Mouse (Mus musculus) gastrocnemius, postnatal 14 days (tissue): ENCODE results near the gene Gkap1. TPM values are rescaled to one million over a fixed set of nuclear protein-coding genes. Genes with fewer than 3 reads are reported as not detected.

ENCODE experiments used
- DNase-seq: peaks from one replicate; pipeline ENCODE4 v3.0.0; 2021; ENCODE audit warnings: mixed read lengths
- intact Hi-C: fragments of 180-260 bp; cut with DNase I; formaldehyde crosslinking; loops from one replicate; pipeline ENCODE4 v1.15.1; 2025; ENCODE audit warnings: low total_unique reads
- long read RNA-seq, 2 experiments: library from polyadenylated mRNA; stranded (forward); transcript quantifications; one replicate each; pipeline ENCODE4 v2.0.0; 2021
- total RNA-seq, 2 experiments: library from RNA; stranded (reverse); gene quantifications; 2 replicates each; pipeline ENCODE4 v1.2.3; 2021

The Gkap1 gene
- total RNA-seq: 10 to 100 TPM; 15.8 to 17.4 TPM
- long read RNA-seq, experiment 1, transcript Gkap1-201 (12 exons, 1,523 nt): major isoform, 8 of 10 reads
- long read RNA-seq, experiment 1, partial matches to known transcripts: 1 of 10 reads
- long read RNA-seq, experiment 1, other reads (novel, unspliced or antisense): 1 of 10 reads
- long read RNA-seq, experiment 2, transcript Gkap1-201 (12 exons, 1,523 nt): major isoform, 15 of 19 reads
- long read RNA-seq, experiment 2, partial matches to known transcripts: 0 of 19 reads
- long read RNA-seq, experiment 2, other reads (novel, unspliced or antisense): 3 of 19 reads

GRCm38 (mm10) chr13:58275599-58275998 is at the start of gene Gkap1:
Gene Gkap1 (minus strand): TSS chr13:58275699.
- intact Hi-C loops: no loop called here
- no peak for DNase-seq

DNA sequence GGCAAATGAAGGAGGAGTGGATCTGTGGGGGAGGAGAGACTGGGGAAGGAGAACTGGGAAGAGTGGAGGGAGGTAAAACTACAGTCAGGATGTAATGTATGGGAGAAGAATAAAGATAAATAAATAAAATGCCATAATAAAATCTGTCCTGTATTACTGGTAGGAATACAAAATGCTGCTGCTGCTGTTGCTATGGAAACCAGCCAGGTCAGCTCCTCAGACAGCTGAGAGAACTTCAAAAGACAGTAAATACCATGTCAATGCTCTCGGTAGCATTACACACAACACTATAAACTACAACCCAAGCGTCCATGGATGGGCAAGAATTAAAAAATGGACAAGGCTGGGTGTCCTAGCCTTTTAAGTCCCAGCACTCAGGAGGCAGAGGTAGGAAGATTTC is 42.3 kb upstream of the Gkap1 start:
- intact Hi-C loops: no loop called here
- no peak for DNase-seq

DNA sequence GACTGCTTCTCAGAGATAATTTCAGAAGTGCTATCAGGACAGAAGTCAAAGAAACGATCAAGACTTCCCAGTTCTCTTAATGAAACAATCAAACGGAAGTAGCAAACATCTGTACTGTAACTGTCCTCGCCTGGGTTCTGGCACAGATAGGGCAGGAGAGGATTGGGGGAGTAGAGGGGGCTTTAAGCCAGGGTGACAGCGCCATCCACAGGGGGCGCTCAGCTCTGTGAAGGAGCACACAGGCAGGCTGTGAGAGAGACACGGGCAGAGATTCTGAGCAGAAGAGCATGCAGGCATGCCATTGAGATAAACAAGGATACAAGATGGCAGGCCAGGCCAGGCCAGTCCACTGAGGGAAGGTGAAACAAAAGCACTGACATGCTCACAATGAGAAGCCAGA is 39.5 kb upstream of the Gkap1 start:
- DNase-seq: no peak
- intact Hi-C loops: no loop called here

DNA sequence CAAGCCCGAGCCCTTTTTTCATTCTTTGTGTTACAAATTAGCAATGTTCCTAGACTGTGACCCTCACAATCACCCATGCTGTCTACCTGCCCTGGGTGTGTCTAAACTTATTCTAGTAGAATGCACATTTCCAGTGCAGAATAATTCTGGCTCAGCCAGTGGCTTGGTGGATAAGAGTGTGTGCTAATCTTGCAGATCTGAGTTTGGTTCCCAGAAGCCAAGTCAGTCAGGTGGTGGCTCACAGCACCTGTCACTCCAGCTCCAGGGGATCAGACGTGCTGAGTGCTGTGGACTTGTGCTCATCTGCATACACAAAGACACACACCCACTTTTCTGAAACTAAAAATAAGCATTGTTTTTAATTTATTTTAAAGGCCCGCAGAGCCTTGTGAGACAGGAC is 38.3 kb upstream of the Gkap1 start:
- intact Hi-C loops: no loop called here
- DNase-seq: no peak

- intact Hi-C loops: no loop called here
- no peak for DNase-seq
Observed at GRCm38 (mm10) chr13:58311351-58311750, 35.9 kb upstream of the Gkap1 start.

DNA sequence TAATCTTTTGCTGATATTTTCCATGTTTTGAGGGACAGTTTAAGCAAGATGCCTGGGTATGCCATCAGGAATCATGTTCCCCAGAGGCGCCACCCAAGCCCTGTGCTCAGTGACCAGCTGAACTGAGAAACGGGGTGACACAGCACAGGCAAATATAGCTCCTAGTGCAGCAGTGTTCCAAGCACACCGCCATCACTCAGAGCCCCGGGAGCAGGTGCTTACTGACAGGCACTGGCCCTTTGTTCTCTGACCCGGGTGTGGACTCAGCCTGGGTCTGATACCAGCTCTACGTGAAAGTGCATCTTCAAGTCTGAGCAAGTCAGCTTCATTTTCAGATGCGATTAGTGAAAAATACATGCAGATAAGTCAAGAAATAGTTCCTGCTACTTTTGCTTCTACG is 34.0 kb upstream of the Gkap1 start:
- intact Hi-C loops: no loop called here
- DNase-seq: no peak

DNA sequence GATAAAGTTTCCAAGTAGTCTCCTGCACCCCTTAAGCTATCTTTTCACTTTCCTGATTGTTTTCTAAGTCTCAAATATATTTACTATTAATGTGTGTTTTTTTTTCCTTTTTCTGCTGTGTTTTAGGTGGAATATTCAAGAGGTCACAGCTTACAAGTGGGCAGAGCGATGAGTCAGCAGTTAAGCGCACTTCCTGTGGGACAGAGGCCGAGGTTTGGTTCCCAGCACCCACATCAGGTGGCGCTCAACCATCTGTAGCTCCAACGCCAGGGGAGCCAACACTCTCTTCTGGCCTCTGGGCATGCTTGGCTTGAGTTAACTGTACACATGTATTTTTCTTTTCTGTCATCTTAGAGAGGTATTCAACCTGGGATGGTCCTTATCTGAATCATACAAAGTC is 32.0 kb upstream of the Gkap1 start:
- intact Hi-C loops: no loop called here
- no peak for DNase-seq

GRCm38 (mm10) chr13:58305230-58305629 is 29.7 kb upstream of the Gkap1 start:
- DNase-seq: no peak
- intact Hi-C loops: no loop called here

- no peak for DNase-seq
- intact Hi-C loops: no loop called here
Observed at GRCm38 (mm10) chr13:58302421-58303145, 27.1 kb upstream of the Gkap1 start.

DNA sequence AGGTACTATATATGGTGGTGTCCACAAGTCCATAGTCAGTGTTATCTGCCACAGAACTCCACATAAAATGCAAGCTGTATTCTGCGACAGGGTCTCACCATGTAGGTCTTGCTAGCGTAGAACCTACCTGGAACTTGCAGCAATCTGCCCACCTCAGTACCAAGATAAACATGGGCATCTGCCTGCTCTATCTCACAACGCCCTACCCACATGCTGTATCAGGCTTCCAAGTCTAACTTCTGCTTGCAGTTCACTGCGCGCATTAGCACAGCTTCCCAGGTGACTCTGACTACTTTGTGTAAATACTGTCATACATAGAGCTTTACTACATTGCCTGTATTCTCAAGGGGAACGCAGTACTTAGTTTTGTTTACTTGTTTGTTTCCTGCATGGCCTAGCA is 26.5 kb upstream of the Gkap1 start:
- no peak for DNase-seq
- intact Hi-C loops: no loop called here

GRCm38 (mm10) chr13:58298756-58299155 is 23.3 kb upstream of the Gkap1 start:
- intact Hi-C loops: no loop called here
- no peak for DNase-seq

GRCm38 (mm10) chr13:58295582-58295981 is 20.1 kb upstream of the Gkap1 start:
- intact Hi-C loops: no loop called here
- DNase-seq: no peak

- intact Hi-C loops: no loop called here
Observed at GRCm38 (mm10) chr13:58292811-58293210, 17.3 kb upstream of the Gkap1 start.

DNA sequence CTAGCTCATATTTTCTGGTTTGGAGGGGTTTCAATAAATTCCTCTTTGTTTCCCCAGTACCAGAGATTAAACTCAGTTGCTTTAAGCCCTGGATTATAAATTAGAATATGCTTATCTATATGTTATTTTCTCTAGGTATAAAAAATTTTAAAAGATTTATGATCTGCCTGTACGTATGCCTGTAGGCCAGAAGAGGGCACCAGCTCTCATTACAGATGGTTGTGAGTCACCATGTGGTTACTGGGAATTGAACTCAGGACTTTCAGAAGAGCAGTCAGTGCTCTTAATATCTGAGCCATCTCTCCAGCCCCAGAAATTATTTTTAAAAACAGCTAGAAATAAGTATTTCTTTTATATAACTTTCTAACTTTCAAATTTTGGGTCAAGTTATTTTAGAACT is 13.8 kb upstream of the Gkap1 start:
- intact Hi-C loops: loop anchor here (2.0 to 5.0 kb wide), 2 partner anchors 98 to 253 kb away; partner anchors contain the start of gene 2210016F16Rik
- DNase-seq: no peak

More at GRCm38 (mm10) chr13:58292811-58293210, 17.3 kb upstream of the Gkap1 start:
- no peak for DNase-seq

GRCm38 (mm10) chr13:58287822-58288221 is 12.3 kb upstream of the Gkap1 start:
- DNase-seq: peak; percentile 86
- intact Hi-C loops: loop anchor here (2.0 to 5.0 kb wide), 2 partner anchors 99 to 255 kb away; partner anchors contain the start of gene 2210016F16Rik

DNA sequence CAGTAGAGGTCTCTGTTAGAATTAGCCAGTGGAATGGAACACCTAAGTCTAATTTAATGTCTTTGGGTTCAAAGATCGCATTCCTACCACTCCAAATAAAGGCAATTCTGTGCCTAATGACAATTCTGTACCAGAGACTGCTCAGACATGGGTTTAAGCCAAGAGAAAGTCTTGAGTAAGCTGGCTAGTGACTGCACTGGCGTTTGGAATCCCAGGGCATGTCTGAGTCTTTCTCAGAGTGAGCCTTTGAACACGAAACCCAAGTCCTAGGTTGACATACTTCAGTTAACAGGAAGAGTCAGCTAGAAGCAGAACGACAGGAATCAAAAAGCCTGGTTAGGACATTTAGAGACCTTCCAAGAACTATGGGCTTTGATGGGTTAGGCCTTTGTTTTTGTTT is 8.0 kb upstream of the Gkap1 start:
- intact Hi-C loops: no loop called here
- DNase-seq: no peak

GRCm38 (mm10) chr13:58281936-58282335 is 6.4 kb upstream of the Gkap1 start:
- DNase-seq: no peak
- intact Hi-C loops: no loop called here

DNA sequence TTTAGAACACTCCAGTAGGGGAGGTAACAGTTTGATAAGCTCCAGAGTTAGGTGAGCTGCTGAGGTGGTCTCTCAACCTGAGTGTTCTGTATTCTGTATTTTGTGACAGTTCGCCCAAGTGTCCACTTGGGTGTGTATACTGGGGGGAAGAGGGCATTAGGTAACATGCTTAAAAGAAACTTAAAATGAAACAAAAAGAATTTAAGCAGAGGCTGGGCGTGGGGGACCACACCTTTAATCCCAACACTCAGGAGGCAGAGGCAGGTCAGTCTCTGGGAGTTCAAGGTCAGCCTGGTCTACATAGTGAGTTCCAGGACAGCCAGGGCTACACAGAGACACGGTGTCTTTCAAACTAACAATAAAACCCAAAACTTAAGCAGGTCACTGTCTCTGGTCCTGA is 5.0 kb upstream of the Gkap1 start:
- no peak for DNase-seq
- intact Hi-C loops: no loop called here

GRCm38 (mm10) chr13:58276256-58276655 is 757 bp upstream of the Gkap1 start:
- intact Hi-C loops: no loop called here

GRCm38 (mm10) chr13:58275076-58275475 is 423 bp downstream of the Gkap1 start:
- intact Hi-C loops: no loop called here

More at GRCm38 (mm10) chr13:58276256-58276655, 757 bp upstream of the Gkap1 start:
- no peak for DNase-seq

More at GRCm38 (mm10) chr13:58275076-58275475, 423 bp downstream of the Gkap1 start:
- no peak for DNase-seq
